Mouse (Mus musculus) kidney, embryonic 14.5 days (tissue): ENCODE measurements around the gene Eprs. TPM values are rescaled to one million over a fixed set of nuclear protein-coding genes. Genes with fewer than 3 reads are reported as not detected.

Experiments
- ATAC-seq: fragments of 200-750 bp; cut with Nextera tagmentation; 2 replicates; pipeline ENCODE4 v1.8.0; 2017; ENCODE audit warnings: moderate number of reproducible peaks, mild to moderate bottlenecking, moderate TSS enrichment, moderate library complexity; ENCODE audit not compliant: low FRiP score, low TSS enrichment
- H3K27ac ChIP-seq: fragments of 300-500 bp; sonication (generic); 2 replicates; pipeline ENCODE4 v1.5.1; 2014; ENCODE audit warnings: low read depth, mild to moderate bottlenecking, low read length, moderate library complexity, mixed read lengths
- H3K27me3 ChIP-seq: fragments of 300-500 bp; sonication (generic); 2 replicates; pipeline ENCODE4 v1.6.1; 2014; ENCODE audit warnings: mild to moderate bottlenecking, low read length; ENCODE audit not compliant: control insufficient read depth, insufficient read depth
- H3K36me3 ChIP-seq: fragments of 300-500 bp; sonication (generic); 2 replicates; pipeline ENCODE4 v1.6.1; 2014; ENCODE audit warnings: low read length, mixed read lengths; ENCODE audit not compliant: control insufficient read depth, insufficient read depth
- H3K4me1 ChIP-seq: fragments of 300-500 bp; sonication (generic); 2 replicates; pipeline ENCODE4 v1.6.1; 2014; ENCODE audit warnings: low read length, mixed read lengths; ENCODE audit not compliant: control insufficient read depth, insufficient read depth
- H3K4me2 ChIP-seq: fragments of 300-500 bp; sonication (generic); replicated peaks from 2 replicates; pipeline ENCODE4 v1.6.1; 2014; ENCODE audit warnings: low read depth, mild to moderate bottlenecking, low read length
- H3K4me3 ChIP-seq: fragments of 300-500 bp; sonication (generic); 2 replicates; pipeline ENCODE4 v1.5.1; 2014; ENCODE audit warnings: mild to moderate bottlenecking, low read length
- H3K9ac ChIP-seq: fragments of 300-500 bp; sonication (generic); 2 replicates; pipeline ENCODE4 v1.6.1; 2014; ENCODE audit warnings: low read depth, mild to moderate bottlenecking, low read length, moderate library complexity
- H3K9me3 ChIP-seq: fragments of 300-500 bp; sonication (generic); 2 replicates; pipeline ENCODE4 v1.6.1; 2016; ENCODE audit warnings: low read length; ENCODE audit not compliant: control insufficient read depth
- WGBS: fragments of 180-500 bp; shearing (Covaris S2); extraction: QIAGEN DNeasy Blood & Tissue Kit; methylation state at CpG from one replicate; pipeline ENCODE4 v1.1.7; 2014; 5-methylcytosine and 5-hydroxymethylcytosine counted together
- polyA plus RNA-seq: library from polyadenylated mRNA; unstranded; fragments of >200 nt; fragmentation: Nextera tagmentation; extraction: Ambion mirVana; gene quantifications from 2 replicates; pipeline ENCODE4 v1.2.1, GENCODE M21; 2014

Gene Eprs
- polyA plus RNA-seq, 1 experiment from 2014 or later, result 175 TPM

DNA sequence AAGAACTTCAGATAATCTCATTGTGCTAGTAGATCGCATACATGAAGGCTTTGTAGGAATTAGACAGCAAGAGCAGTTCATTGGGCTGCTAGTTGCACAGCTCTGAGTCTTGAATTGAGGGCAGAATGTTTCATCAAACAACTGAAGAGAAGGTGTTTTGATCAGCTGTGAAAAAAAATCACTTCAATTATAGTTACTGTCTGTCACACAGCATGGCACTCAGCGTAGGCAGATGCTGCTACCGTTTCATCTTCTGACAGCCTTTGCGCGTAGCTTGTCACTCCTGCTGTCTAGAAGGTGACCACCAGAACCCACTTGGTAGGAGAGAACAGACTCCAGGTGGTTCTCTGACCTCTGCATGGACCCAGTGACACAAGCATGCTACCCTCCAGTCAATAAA lies 67.6 kb downstream of the Eprs start:
- H3K36me3 ChIP-seq, result peaks cover 41% of the 10 kb centered on the region
- H3K27ac ChIP-seq, result no peak overlapping the region
- no peak overlapping the region for H3K4me2 ChIP-seq
- no peak overlapping the region for H3K4me3 ChIP-seq
- ATAC-seq, result no peak
- no peaks in the 10 kb centered on the region for H3K27me3 ChIP-seq
- H3K9ac ChIP-seq, result no peak overlapping the region
- H3K9me3 ChIP-seq, result no peaks in the 10 kb centered on the region
- WGBS, result 93% methylated on average over 5 of the region's 5 CpGs
- no peaks in the 10 kb centered on the region for H3K4me1 ChIP-seq

DNA sequence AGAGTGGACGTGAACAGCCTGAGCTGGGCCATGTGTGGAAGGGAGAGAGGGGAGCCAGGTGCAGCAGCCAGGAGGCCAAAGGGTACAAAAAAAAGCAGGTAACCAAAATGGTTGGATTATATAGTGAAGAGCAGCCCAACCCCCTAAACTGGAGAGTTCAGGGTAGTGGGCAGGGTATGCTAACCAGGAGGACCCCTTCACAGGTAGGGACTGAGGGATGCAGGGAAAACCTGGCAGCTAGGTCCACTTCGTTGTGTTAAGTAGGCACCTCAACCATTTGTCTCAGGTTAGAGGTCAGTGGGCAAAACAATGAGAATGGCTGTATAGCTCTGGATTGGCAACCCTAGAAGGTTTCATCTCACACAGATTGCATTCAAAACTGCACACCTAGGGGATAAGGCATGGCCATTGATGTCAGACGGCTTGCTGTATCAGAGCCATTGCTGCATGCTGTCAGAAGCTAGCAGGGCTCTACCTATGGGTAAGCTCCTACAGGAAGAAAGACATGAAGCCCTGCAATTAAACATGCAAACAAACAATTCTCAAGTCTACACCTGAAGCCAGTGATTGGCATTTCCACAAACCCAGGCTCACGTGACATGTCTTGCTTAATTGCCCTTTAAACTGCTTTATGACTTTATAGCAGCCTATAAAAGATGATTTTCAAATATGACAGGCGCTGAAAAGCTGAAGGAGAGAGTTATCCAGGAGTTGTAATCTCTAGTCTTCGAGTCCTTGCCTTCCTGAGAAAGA lies 68.6 kb downstream of the Eprs start:
- Histone ChIP-seq H3K4me2 (no peak overlapping the region), H3K27me3 (no peaks in the 10 kb centered on the region), H3K9ac (no peak overlapping the region), H3K36me3 (peaks cover 34% of the 10 kb centered on the region), H3K9me3 (no peaks in the 10 kb centered on the region), H3K27ac (no peak overlapping the region), H3K4me1 (no peaks in the 10 kb centered on the region), H3K4me3 (no peak overlapping the region)
- 65% methylated on average over 6 of the region's 6 CpGs for WGBS
- ATAC-seq, result no peak

GRCm38 (mm10) chr1:185431998-185432317 lies 69.1 kb downstream of the Eprs start:
- H3K4me1 ChIP-seq, result no peaks in the 10 kb centered on the region
- ATAC-seq, result no peak
- H3K9ac ChIP-seq, result no peak overlapping the region
- no peak overlapping the region for H3K4me2 ChIP-seq
- H3K4me3 ChIP-seq, result no peak overlapping the region
- no peak overlapping the region for H3K27ac ChIP-seq
- 80% methylated on average over 13 of the region's 13 CpGs for WGBS
- H3K9me3 ChIP-seq, result no peaks in the 10 kb centered on the region
- H3K36me3 ChIP-seq, result peaks cover 29% of the 10 kb centered on the region
- no peaks in the 10 kb centered on the region for H3K27me3 ChIP-seq

GRCm38 (mm10) chr1:185433112-185433511 lies 70.3 kb downstream of the Eprs start:
- Histone ChIP-seq H3K4me1 (no peaks in the 10 kb centered on the region), H3K4me3 (no peak overlapping the region), H3K4me2 (no peak overlapping the region), H3K9me3 (no peaks in the 10 kb centered on the region), H3K9ac (no peak overlapping the region), H3K36me3 (peaks cover 18% of the 10 kb centered on the region), H3K27ac (no peak overlapping the region), H3K27me3 (no peaks in the 10 kb centered on the region)
- ATAC-seq, result no peak
- 66% methylated on average over 6 of the region's 6 CpGs for whole genome bisulfite sequencing

DNA sequence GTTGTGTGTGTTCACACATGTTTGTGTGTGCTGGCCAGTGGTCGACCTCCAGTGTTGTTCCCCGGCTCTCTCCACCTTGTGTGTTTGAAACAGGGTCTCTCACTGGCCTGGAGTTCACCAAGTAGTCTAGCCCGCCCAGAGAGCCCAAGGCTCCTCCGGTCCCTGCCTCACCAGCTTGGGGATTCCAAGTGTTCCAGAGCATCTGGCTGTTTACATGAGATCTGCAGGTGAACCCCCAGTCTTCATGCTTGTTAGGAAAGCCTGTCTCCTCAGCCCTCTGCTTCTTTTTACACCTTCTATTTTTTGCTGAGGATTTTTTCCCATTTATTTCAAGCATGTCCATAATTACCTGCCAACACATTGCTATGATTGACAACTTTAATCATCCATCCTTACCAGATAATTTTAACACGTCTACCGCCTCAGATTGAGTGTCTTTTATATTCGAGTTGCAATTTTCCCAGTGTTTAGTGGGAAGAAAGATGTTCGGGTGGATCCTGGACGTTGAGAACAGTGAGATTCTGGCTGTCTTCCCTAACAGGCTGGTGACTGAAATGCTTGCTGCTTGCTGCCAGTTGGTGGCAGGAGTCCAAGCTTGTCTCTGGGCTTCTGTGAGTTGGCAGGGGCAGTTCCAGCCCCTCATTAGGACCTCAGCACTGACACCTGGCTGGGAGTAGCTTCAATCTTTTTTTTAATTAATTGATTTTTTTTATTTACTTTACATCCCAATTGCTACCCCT lies 76.2 kb downstream of the Eprs start:
- no peak overlapping the region for H3K4me2 ChIP-seq
- no peak overlapping the region for H3K27ac ChIP-seq
- no peaks in the 10 kb centered on the region for H3K27me3 ChIP-seq
- H3K36me3 ChIP-seq, result no peaks in the 10 kb centered on the region
- no peak overlapping the region for H3K4me3 ChIP-seq
- no peak for ATAC-seq
- H3K9ac ChIP-seq, result no peak overlapping the region
- H3K9me3 ChIP-seq, result no peaks in the 10 kb centered on the region
- no peaks in the 10 kb centered on the region for H3K4me1 ChIP-seq
- 75% methylated on average over 9 of the region's 9 CpGs for WGBS

DNA sequence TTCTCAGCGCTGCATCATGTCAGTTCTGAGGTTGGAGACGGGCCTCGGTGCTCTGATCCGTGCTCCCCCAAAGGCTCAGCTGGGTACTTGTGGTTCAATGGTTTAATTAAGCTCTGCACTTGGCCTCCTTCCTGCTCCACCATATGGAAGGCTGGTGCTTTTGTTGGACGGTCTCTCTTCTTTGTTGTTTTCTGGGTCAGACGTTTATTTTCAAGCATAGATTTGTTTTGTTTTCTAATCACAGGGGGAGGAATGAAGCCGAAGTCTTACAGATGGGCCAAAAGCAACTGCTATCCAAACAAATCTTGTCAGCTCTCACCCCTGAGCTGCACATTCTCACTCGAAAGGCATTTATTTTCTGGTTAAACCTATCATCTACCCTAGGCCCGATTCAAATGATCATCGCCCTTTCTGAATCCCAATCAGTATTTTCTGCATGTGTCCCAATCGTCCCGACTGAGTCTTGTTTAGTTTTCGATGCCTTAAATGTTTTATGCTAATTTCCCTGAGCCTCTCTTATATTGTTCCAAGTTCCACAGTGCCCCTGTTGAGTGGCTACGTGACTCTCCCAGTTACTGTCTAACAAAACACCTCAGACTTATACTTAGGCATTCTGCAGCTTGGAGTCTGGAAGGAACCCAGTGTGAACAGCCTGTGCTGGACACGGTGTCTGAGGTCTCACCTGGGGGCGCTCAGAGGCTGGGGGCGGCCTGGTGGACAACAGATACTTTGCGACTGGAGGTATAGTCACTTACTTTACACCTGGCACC lies 79.0 kb downstream of the Eprs start:
- no peak overlapping the region for H3K9ac ChIP-seq
- H3K27me3 ChIP-seq, result no peaks in the 10 kb centered on the region
- H3K4me1 ChIP-seq, result no peaks in the 10 kb centered on the region
- no peaks in the 10 kb centered on the region for H3K9me3 ChIP-seq
- WGBS, result 65% methylated on average over 18 of the region's 18 CpGs
- no peak for ATAC-seq
- H3K27ac ChIP-seq, result no peak overlapping the region
- no peaks in the 10 kb centered on the region for H3K36me3 ChIP-seq
- H3K4me3 ChIP-seq, result no peak overlapping the region
- H3K4me2 ChIP-seq, result no peak overlapping the region

DNA sequence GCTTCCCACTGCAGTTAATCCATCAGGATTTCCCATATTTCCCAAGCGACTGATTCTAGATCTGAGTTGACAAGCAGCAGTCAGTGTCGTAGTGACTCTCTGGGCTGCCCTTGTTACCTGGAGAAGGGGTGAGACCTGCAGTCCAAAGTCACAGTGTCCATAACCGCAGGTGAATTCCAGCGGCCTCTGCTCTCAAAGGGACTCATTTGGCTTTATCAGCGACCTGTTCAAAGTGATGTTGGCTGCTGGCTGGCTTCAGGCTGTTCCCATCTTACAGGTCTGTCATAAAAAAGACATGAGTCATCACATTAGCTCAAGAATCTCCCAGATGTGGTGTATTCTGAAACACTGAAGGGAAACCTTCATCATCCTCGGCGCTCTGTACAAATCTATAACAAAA lies 86.1 kb downstream of the Eprs start:
- no peak for ATAC-seq

GRCm38 (mm10) chr1:185449727-185450126 lies 86.9 kb downstream of the Eprs start:
- H3K4me1 ChIP-seq, result no peaks in the 10 kb centered on the region
- H3K27ac ChIP-seq, result no peak overlapping the region
- H3K36me3 ChIP-seq, result no peaks in the 10 kb centered on the region
- no peaks in the 10 kb centered on the region for H3K9me3 ChIP-seq
- 80% methylated on average over 2 of the region's 2 CpGs for WGBS
- no peak overlapping the region for H3K4me2 ChIP-seq
- H3K27me3 ChIP-seq, result peaks cover 9% of the 10 kb centered on the region
- no peak overlapping the region for H3K4me3 ChIP-seq
- no peak for ATAC-seq
- no peak overlapping the region for H3K9ac ChIP-seq

More for the DNA sequence above, 86.1 kb downstream of the Eprs start:
- Histone ChIP-seq H3K9ac (no peak overlapping the region), H3K4me1 (no peaks in the 10 kb centered on the region), H3K27me3 (peaks cover 3% of the 10 kb centered on the region; the same call in 1 of the 2 replicates), H3K4me2 (no peak overlapping the region), H3K4me3 (no peak overlapping the region), H3K27ac (no peak overlapping the region), H3K9me3 (no peaks in the 10 kb centered on the region), H3K36me3 (no peaks in the 10 kb centered on the region)
- WGBS, result 87% methylated on average over 7 of the region's 7 CpGs

GRCm38 (mm10) chr1:185451077-185451476 lies 88.2 kb downstream of the Eprs start:
- 67% methylated on average over 8 of the region's 8 CpGs for WGBS
- no peak overlapping the region for H3K9ac ChIP-seq

More at GRCm38 (mm10) chr1:185451077-185451476, 88.2 kb downstream of the Eprs start:
- Histone ChIP-seq H3K36me3 (no peaks in the 10 kb centered on the region), H3K4me1 (peaks cover 5% of the 10 kb centered on the region; the same call in 1 of the 2 replicates), H3K27ac (no peak overlapping the region), H3K9me3 (no peaks in the 10 kb centered on the region), H3K4me3 (no peak overlapping the region), H3K27me3 (peaks cover 23% of the 10 kb centered on the region), H3K4me2 (no peak overlapping the region)
- no peak for ATAC-seq
